Mouse (Mus musculus): Measurements from ENCODE around the gene Cbr2. TPM values are rescaled to one million over a fixed set of nuclear protein-coding genes. Genes with fewer than 3 reads are reported as not detected.

The Cbr2 gene
- polyA plus RNA-seq, 1 experiment, result 5.8 TPM

DNA sequence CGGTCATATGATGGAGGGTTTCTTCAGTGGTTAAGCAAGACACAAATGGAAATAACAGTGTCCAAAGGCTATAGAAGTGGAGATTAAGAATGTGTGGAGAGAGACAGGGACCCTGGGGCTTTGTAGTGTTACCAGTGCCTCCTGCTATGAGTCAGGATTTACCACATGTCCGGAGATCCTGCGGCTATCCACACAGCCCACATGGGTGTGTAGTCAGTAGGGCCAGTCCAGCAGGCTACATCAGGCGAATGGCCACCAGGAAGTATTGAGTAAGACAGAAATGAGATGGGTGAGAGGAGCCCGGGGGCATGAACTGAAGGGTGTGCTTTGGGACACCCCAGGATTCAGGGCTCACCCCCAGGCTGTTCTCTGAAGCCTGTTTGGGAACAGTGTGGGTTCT is 49.2 kb downstream of the Cbr2 start:
- Histone ChIP-seq H3K27ac (ENCODE audit: insufficient read depth, low read length) (no peak overlapping the region), H3K27me3 (ENCODE audit: control insufficient read depth, insufficient read depth, low read length) (no peaks in the 10 kb centered on the region), H3K4me3 (ENCODE audit: extremely low read depth, insufficient read depth, insufficient read length) (no peak overlapping the region), H3K36me3 (ENCODE audit: control insufficient read depth, insufficient read depth, low read length) (peaks cover 18% of the 10 kb centered on the region), H3K4me1 (ENCODE audit: control insufficient read depth, insufficient read depth, insufficient read length) (no peaks in the 10 kb centered on the region)
- TF ChIP-seq CTCF (IDR thresholded peaks at IDR 0.05; ENCODE audit: extremely low read depth, insufficient read depth, insufficient read length, insufficient replicate concordance) (no peak), POLR2A (IDR thresholded peaks at IDR 0.05; ENCODE audit: low read depth, low read length) (no peak)
- no peak for DNase-seq (ENCODE audit: low read depth in 1 of 2, low spot score in 2 of 2)
- WGBS, result 87% methylated on average over 5 of the region's 5 CpGs

DNA sequence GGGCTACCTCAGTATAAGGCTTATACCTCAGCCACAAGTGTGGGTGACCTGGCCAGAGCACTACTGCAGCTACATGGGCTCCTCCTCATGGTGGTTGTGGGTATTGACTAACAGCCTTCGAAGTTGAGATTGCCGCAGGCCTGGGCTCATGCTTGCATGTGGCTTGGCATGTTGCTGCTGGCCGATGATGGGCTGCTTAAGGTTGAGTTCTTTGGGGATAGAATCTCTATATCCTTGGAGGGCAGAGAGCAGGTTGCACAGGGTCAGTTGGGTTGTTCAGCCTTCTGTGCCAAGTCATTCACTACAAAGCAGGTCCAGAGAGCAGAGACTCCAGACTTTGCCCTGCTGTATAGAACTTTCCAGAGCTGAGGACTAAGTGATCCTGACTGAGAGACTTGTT is 52.0 kb downstream of the Cbr2 start:
- DNase-seq (ENCODE audit: low read depth in 1 of 2, low spot score in 2 of 2), result peak in 1 of 2 experiments; percentile 28
- no peak overlapping the region for H3K27ac ChIP-seq (ENCODE audit: insufficient read depth, low read length)

More for the DNA sequence above, 52.0 kb downstream of the Cbr2 start:
- Histone ChIP-seq H3K27me3 (ENCODE audit: control insufficient read depth, insufficient read depth, low read length) (no peaks in the 10 kb centered on the region), H3K4me1 (ENCODE audit: control insufficient read depth, insufficient read depth, insufficient read length) (0 out of 2 replicates have a peak, but pooled peaks cover 2% of the 10 kb centered on the region), H3K4me3 (ENCODE audit: extremely low read depth, insufficient read depth, insufficient read length) (no peak overlapping the region), H3K36me3 (ENCODE audit: control insufficient read depth, insufficient read depth, low read length) (peaks cover 9% of the 10 kb centered on the region)
- TF ChIP-seq POLR2A (IDR thresholded peaks at IDR 0.05; ENCODE audit: low read depth, low read length), result no peak
- peak; percentile 22; the same call in 1 of the 2 replicates for TF ChIP-seq CTCF (IDR thresholded peaks at IDR 0.05; ENCODE audit: extremely low read depth, insufficient read depth, insufficient read length, insufficient replicate concordance)
- 75% methylated on average over 3 of the region's 3 CpGs for WGBS

Other genes starting within 250 kb of the Cbr2 start
- 55.1 and 55.7 TPM in 2 replicates for gene Mrpl12, start 247.5 kb downstream of the Cbr2 start, polyA plus RNA-seq (2012; rRNA removed)
- gene Slc25a10, start 240.3 kb downstream of the Cbr2 start, polyA plus RNA-seq (2012; rRNA removed), result 36.5 and 48.1 TPM in 2 replicates
- gene Gcgr, start 201.4 kb downstream of the Cbr2 start, polyA plus RNA-seq (2012; rRNA removed), result 0.30 and 0.36 TPM in 2 replicates
- gene Mcrip1, start 182.4 kb downstream of the Cbr2 start, polyA plus RNA-seq (2012; rRNA removed), result 79.9 and 99.4 TPM in 2 replicates
- not detected in 2 replicates for gene Ppp1r27, start 181.0 kb downstream of the Cbr2 start, polyA plus RNA-seq (2012; rRNA removed)
- gene P4hb, start 158.9 kb downstream of the Cbr2 start, polyA plus RNA-seq (2012; rRNA removed), result 76.8 and 79.2 TPM in 2 replicates
- 620 and 856 TPM in 2 replicates for gene Arhgdia, start 150.5 kb downstream of the Cbr2 start, polyA plus RNA-seq (2012; rRNA removed)
- gene Alyref, start 133.7 kb downstream of the Cbr2 start, polyA plus RNA-seq (2012; rRNA removed), result 22.1 and 27.2 TPM in 2 replicates
- gene Anapc11, start 133.7 kb downstream of the Cbr2 start, polyA plus RNA-seq (2012; rRNA removed), result 80.1 and 101 TPM in 2 replicates
- 4.4 and 5.5 TPM in 2 replicates for gene Npb, start 123.6 kb downstream of the Cbr2 start, polyA plus RNA-seq (2012; rRNA removed)
- 139 and 165 TPM in 2 replicates for gene Pcyt2, start 114.2 kb downstream of the Cbr2 start, polyA plus RNA-seq (2012; rRNA removed)
- gene Sirt7, start 106.9 kb downstream of the Cbr2 start, polyA plus RNA-seq (2012; rRNA removed), result 119 and 139 TPM in 2 replicates
- gene Mafg, start 98.5 kb downstream of the Cbr2 start, polyA plus RNA-seq (2012; rRNA removed), result 29.9 and 31.3 TPM in 2 replicates
- gene Pycr1, start 88.3 kb downstream of the Cbr2 start, polyA plus RNA-seq (2012; rRNA removed), result 7.5 and 8.7 TPM in 2 replicates
- 0.83 and 1.5 TPM in 2 replicates for gene Myadml2, start 84.0 kb downstream of the Cbr2 start, polyA plus RNA-seq (2012; rRNA removed)
- gene Notum, start 70.9 kb downstream of the Cbr2 start, polyA plus RNA-seq (2012; rRNA removed), result 0.08 and 0.38 TPM in 2 replicates
- gene Aspscr1, start 59.1 kb downstream of the Cbr2 start, polyA plus RNA-seq (2012; rRNA removed), result 84.5 and 89.1 TPM in 2 replicates
- gene Cenpx, start 18.4 kb downstream of the Cbr2 start, polyA plus RNA-seq (2012; rRNA removed), result 44.1 and 52.2 TPM in 2 replicates
- gene Lrrc45, start 18.2 kb downstream of the Cbr2 start, polyA plus RNA-seq (2012; rRNA removed), result 33.5 and 34.9 TPM in 2 replicates
- gene Rac3, start 10.6 kb downstream of the Cbr2 start, polyA plus RNA-seq (2012; rRNA removed), result 3.0 and 4.9 TPM in 2 replicates
- 39.1 and 49.3 TPM in 2 replicates for gene Dcxr, start 4.8 kb downstream of the Cbr2 start, polyA plus RNA-seq (2012; rRNA removed)
- gene Hmga1b, start 30.7 kb upstream of the Cbr2 start, polyA plus RNA-seq (2012; rRNA removed), result 0.67 and 0.84 TPM in 2 replicates
- 27.5 and 32.9 TPM in 2 replicates for gene Rfng, start 52.1 kb upstream of the Cbr2 start, polyA plus RNA-seq (2012; rRNA removed)
- 84.9 and 88.9 TPM in 2 replicates for gene Gps1, start 52.2 kb upstream of the Cbr2 start, polyA plus RNA-seq (2012; rRNA removed)
- 35.0 and 39.4 TPM in 2 replicates for gene Dus1l, start 64.3 kb upstream of the Cbr2 start, polyA plus RNA-seq (2012; rRNA removed)
- gene Fasn, start 92.4 kb upstream of the Cbr2 start, polyA plus RNA-seq (2012; rRNA removed), result 151 and 179 TPM in 2 replicates
- 0.47 and 0.78 TPM in 2 replicates for gene Ccdc57, start 200.8 kb upstream of the Cbr2 start, polyA plus RNA-seq (2012; rRNA removed)
- 16.1 and 23.1 TPM in 2 replicates for gene Slc16a3, start 216.4 kb upstream of the Cbr2 start, polyA plus RNA-seq (2012; rRNA removed)